Mouse (Mus musculus) macrophage (primary cell): ENCODE measurements around the gene Mtmr12. TPM values are rescaled to one million over a fixed set of nuclear protein-coding genes. Genes with fewer than 3 reads are reported as not detected.

Experiments
- H3K27ac ChIP-seq: fragments of 350-480 bp; formaldehyde crosslinking; 2 replicates; pipeline ENCODE4 v1.9.0; 2021
- H3K36me3 ChIP-seq: fragments of 350-480 bp; formaldehyde crosslinking; 2 replicates; pipeline ENCODE4 v1.9.0; 2021; ENCODE audit errors: inconsistent target
- H3K4me3 ChIP-seq: fragments of 350-480 bp; formaldehyde crosslinking; 2 replicates; pipeline ENCODE4 v1.9.0; 2021; ENCODE audit errors: inconsistent target
- H3K79me2 ChIP-seq: fragments of 350-480 bp; formaldehyde crosslinking; 2 replicates; pipeline ENCODE4 v1.9.0; 2021; ENCODE audit errors: inconsistent target
- WGBS: methylation state at CpG from one replicate; pipeline ENCODE4 v1.1.7; 2026; ENCODE audit warnings: inconsistent platforms; ENCODE audit not compliant: missing documents; 5-methylcytosine and 5-hydroxymethylcytosine counted together
- polyA plus RNA-seq: library from polyadenylated mRNA; stranded (reverse); fragments of 250-400 nt; gene quantifications from 3 replicates; pipeline ENCODE4 v1.2.4, GENCODE M21; 2018; ENCODE audit warnings: inconsistent platforms

Mtmr12 gene
- polyA plus RNA-seq, 1 experiment from 2014 or later = 17.6 TPM

DNA sequence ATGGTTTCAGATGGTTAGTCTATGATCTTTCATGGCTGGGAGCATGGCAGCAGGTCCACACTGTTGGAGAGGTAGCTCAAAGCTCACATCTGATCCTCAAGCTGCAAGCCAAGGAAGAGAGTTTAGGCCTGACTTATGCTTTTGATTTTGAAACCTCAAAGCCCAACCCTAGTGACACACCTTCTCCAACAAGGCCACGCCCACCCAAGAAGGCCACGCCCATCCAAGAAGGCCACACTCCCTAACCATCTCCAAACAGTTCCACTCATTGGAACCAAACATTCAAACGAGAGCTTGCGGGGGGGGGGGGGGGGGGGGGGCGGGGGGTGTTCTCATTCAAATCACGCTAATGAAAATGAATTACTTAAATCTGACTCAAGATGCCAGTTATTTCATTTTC lies 96.9 kb downstream of the Mtmr12 start:
- Histone ChIP-seq H3K4me3 (no peak overlapping the region), H3K27ac (no peak overlapping the region), H3K79me2 (no peaks in the 10 kb centered on the region), H3K36me3 (no peaks in the 10 kb centered on the region)
- WGBS = 74% methylated on average over 3 of the region's 6 CpGs

- 11% methylated on average over 8 of the region's 8 CpGs for WGBS
- H3K27ac ChIP-seq = peak overlapping the region; percentile 86
- no peak overlapping the region for H3K4me3 ChIP-seq
- H3K79me2 ChIP-seq = no peaks in the 10 kb centered on the region
- no peaks in the 10 kb centered on the region for H3K36me3 ChIP-seq
Observed at GRCm38 (mm10) chr15:12306188-12307071, 101.6 kb downstream of the Mtmr12 start.

- WGBS = 37% methylated on average over 4 of the region's 4 CpGs
- Histone ChIP-seq H3K36me3 (no peaks in the 10 kb centered on the region), H3K79me2 (no peaks in the 10 kb centered on the region), H3K27ac (peak overlapping the region; percentile 86), H3K4me3 (no peak overlapping the region)
Observed at GRCm38 (mm10) chr15:12307114-12307513, 102.3 kb downstream of the Mtmr12 start.

- H3K4me3 ChIP-seq = no peak overlapping the region
- WGBS = 59% methylated on average over 4 of the region's 5 CpGs
- no peaks in the 10 kb centered on the region for H3K36me3 ChIP-seq
- no peak overlapping the region for H3K27ac ChIP-seq
- H3K79me2 ChIP-seq = no peaks in the 10 kb centered on the region
Observed at GRCm38 (mm10) chr15:12308539-12308938, 103.7 kb downstream of the Mtmr12 start.

DNA sequence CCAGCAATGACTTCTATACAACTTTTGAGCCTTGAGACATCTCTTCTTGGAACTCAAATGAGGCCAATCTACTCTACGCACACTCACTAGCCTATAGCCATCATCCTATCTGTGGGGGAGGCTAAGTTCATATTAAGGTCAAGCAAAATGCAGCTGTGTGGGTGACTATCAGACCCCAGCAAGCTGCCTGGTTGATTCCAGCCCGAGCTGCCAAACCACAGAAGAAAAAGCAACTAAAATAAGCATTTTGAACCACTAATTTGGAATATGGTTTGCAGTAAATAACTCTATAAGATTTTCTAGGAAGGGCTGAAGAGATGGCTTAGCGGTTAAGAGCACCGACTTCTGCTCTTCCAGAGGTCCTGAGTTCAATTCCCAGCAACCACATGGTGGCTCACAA lies 105.8 kb downstream of the Mtmr12 start:
- Histone ChIP-seq H3K36me3 (no peaks in the 10 kb centered on the region), H3K27ac (no peak overlapping the region), H3K4me3 (no peak overlapping the region), H3K79me2 (no peaks in the 10 kb centered on the region)
- WGBS = 84% methylated on average over 4 of the region's 4 CpGs

- 77% methylated on average over 7 of the region's 7 CpGs for WGBS
- H3K4me3 ChIP-seq = no peak overlapping the region
- H3K36me3 ChIP-seq = no peaks in the 10 kb centered on the region
- H3K27ac ChIP-seq = no peak overlapping the region
- no peaks in the 10 kb centered on the region for H3K79me2 ChIP-seq
Observed at GRCm38 (mm10) chr15:12311465-12311864, 106.6 kb downstream of the Mtmr12 start.

DNA sequence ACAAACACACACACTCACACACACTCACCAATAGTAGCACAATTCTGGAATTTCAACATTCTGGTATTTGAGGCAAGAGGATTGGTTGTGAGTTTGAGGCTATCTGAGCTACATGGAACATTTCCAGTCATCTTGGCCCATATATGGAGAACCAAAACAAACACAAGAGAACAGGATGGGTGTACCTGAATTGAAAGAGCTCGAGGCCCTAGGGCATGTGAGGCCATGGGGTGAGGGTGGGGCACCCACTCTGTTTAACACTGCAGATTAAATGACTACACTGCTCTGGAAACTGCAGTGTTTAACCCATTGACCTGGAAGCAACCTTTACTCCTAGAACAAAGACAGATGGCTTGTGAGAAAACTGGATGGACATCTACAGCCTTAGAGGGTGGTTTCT lies 108.4 kb downstream of the Mtmr12 start:
- 60% methylated on average over 1 of the region's 1 CpGs for WGBS
- Histone ChIP-seq H3K27ac (no peak overlapping the region), H3K36me3 (no peaks in the 10 kb centered on the region), H3K4me3 (no peak overlapping the region), H3K79me2 (no peaks in the 10 kb centered on the region)

DNA sequence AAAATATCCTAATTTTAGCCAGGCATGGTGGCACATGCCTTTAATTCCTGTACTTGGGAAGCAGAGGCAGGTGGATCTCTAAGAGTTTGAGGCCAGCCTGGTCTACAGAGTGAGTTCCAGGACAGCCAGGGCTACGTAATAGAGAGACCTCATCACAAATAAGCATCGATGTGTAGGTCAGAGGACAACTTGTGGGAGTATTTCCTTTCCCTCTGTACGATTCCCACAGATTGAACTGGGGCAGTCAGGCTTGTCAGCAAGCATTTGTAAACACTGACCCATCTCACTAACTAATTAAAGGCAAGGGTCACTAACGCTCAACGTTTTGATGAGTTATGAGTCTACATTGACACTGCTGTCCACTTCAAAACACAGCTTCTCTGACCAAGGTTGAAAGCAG lies 109.8 kb downstream of the Mtmr12 start:
- no peak overlapping the region for H3K4me3 ChIP-seq
- H3K36me3 ChIP-seq = no peaks in the 10 kb centered on the region
- WGBS = 96% methylated on average over 5 of the region's 5 CpGs
- H3K79me2 ChIP-seq = no peaks in the 10 kb centered on the region
- no peak overlapping the region for H3K27ac ChIP-seq

- WGBS = 75% methylated on average over 2 of the region's 2 CpGs
- no peaks in the 10 kb centered on the region for H3K36me3 ChIP-seq
- H3K79me2 ChIP-seq = no peaks in the 10 kb centered on the region
- H3K4me3 ChIP-seq = no peak overlapping the region
- no peak overlapping the region for H3K27ac ChIP-seq
Observed at GRCm38 (mm10) chr15:12315996-12316395, 111.2 kb downstream of the Mtmr12 start.

DNA sequence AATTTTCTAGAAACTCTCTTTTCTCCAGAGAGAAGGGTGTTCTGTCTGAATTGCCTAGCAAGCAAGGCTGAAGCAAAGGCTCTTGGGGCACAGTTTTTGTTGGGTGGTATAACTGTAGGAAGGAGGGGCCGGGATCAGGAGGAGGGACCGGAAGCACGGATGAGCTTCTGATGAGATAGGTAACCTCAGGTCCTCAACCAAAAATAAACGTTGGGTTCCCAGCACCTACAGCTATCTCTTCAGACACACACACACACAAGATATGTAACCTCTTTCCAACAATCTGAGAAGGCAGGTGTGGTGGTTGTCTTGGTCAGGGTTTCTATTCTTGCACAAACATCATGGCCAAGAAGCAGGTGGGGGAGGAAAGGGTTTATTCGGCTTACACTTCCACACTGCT lies 112.5 kb downstream of the Mtmr12 start:
- H3K36me3 ChIP-seq = no peaks in the 10 kb centered on the region
- peaks cover 5% of the 10 kb centered on the region for H3K79me2 ChIP-seq
- no peak overlapping the region for H3K27ac ChIP-seq
- 89% methylated on average over 5 of the region's 5 CpGs for WGBS
- H3K4me3 ChIP-seq = no peak overlapping the region

DNA sequence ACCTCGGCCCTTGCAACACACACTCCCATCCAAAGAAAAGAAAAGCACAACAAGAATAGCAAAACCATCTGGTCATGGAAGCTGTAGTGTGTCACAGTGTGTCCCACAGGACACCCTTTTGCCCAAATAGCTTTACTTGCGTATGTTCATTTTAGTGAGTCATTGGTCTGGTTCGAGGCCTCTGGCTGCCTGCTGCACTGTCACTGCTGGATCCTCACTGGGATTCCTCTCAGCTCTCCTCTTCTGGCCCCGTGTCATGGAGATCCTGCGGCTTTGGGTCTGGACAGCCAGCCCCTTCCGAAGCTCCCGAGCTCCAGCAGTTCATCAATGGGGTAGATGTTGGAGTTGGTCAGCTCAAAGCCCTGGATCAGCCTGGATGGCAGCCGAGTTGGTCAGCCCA lies 113.6 kb downstream of the Mtmr12 start:
- no peak overlapping the region for H3K27ac ChIP-seq
- no peaks in the 10 kb centered on the region for H3K36me3 ChIP-seq
- peaks cover 16% of the 10 kb centered on the region for H3K79me2 ChIP-seq
- no peak overlapping the region for H3K4me3 ChIP-seq
- 96% methylated on average over 8 of the region's 8 CpGs for WGBS

DNA sequence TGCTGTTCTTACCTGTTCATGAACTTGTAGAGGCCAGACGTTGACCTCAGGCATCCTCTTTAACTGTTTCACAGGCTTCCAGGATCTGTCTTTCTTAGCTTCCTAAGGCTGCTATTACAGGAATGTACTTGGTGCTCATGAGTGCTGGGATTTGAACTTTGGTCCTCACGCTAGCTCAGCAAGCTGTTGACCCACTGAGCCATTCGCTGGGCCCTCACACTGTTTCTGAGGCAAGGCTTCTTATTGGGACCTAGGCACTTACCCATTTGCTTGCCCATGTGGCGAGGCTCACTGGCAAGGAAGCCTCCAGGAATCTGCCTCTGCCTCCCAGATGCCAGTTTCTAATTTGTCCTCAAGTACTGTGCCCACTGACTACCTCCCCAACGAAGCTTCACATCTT lies 115.1 kb downstream of the Mtmr12 start:
- Histone ChIP-seq H3K27ac (no peak overlapping the region), H3K36me3 (no peaks in the 10 kb centered on the region), H3K79me2 (peaks cover 31% of the 10 kb centered on the region), H3K4me3 (no peak overlapping the region)
- WGBS = 64% methylated on average over 5 of the region's 5 CpGs

DNA sequence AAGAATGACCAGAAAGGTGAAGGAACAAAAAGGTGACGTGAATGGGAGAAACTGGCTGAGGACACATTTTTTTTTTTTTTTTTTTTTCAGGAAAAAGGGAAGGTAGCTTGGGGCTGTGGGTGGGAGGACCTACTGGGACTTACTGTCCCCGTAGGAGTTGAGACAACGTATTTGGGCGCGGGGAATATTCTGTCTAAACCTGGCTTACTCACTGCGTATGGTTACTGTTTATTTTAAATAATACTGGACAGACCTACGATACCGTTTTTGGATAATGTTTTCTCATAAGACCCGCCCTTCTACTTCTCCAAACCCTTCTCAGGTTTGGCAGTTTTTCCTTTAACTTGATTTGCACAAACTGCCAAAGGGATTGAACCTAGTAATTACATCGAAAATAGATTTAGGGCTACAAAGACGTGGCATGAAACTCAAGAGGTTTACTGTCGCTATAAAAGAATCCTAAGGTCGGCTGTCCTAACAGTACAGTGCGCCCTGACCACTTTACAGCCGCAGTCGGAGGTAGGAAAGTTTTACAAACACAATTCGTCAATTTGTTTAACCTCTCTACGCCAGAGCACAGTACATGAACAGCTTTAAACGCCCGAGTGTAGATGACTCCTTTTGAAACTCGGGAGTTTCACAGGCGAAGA lies 115.7 kb downstream of the Mtmr12 start:
- H3K79me2 ChIP-seq = peaks cover 38% of the 10 kb centered on the region
- peak overlapping the region; percentile 69 for H3K4me3 ChIP-seq
- H3K36me3 ChIP-seq = no peaks in the 10 kb centered on the region
- 3% methylated on average over 22 of the region's 22 CpGs for WGBS
- peak overlapping the region; percentile 36; the same call in 1 of the 2 replicates for H3K27ac ChIP-seq

DNA sequence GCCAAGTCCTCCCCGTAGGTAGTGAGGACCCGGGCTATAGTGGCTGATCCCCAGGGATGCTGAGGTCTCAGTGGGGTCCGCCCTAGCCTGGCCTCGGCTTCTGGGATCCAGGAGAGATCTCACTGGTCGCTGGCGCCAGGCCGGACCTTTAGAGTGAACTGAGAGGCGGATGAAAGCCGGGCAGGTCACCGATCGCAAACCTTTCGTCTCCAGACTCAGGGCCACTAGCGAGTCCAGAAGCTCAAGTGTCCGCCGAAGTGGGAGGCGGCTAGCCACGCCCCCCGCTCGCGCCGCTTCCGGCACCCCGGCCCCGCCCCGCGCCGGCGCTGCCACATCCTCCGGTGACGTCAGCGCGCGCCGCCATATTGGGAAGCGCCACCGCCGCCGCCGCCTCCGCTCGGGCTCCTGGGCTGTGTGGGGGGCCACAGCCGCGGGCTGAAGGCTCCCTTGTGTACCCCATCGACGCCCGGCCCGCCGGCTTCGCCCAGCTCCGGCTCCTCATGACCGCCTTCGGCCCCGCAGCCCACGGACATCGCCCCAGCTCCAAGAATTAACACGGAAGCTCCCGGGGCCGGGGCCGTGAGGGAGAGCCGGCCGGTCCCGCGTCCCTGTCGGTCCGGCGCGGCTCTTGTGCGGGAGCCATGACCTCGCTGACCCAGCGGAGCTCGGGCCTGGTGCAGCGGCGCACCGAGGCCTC lies 116.4 kb downstream of the Mtmr12 start, which contains the start of gene Golph3:
Gene Golph3 (plus strand): TSS at position 360 of the 697 bp plus-strand sequence.
- no peaks in the 10 kb centered on the region for H3K36me3 ChIP-seq
- peaks cover 44% of the 10 kb centered on the region for H3K79me2 ChIP-seq
- H3K27ac ChIP-seq = peak within 1 kb of the TSS; percentile 75
- WGBS = 1% methylated on average over 72 of the region's 74 CpGs
- peak within 1 kb of the TSS; percentile 89 for H3K4me3 ChIP-seq
